Comparison of ENCODE assay signal across 16 mouse cellular contexts in genomic region chr13:70156975-70157588, GRCm38 (mm10).
A peak's percentile ranks its signal among the peaks of the same experiment; 100 is the strongest.
DNase-seq lines count a peak whose midpoint lies in the region; ATAC-seq and TF ChIP-seq lines count a peak whose summit lies in the region.
"Had no signal": no experiment of that assay in that cellular context is flagged by ENCODE, and none has a peak within 500 bp of the region (broad histone marks: within the 10 kb centered on the region; RNA-seq: fewer than 3 reads in every experiment).

No protein-coding gene starts in this region.

- no peaks in the 10 kb centered on the region for H3K36me3 ChIP-seq in forebrain, embryonic 14.5 days (ENCODE audit: control insufficient read depth, insufficient read depth, low read length)
- H3K36me3 ChIP-seq in forebrain, embryonic 12.5 days (replicated peaks) = no peaks in the 10 kb centered on the region
- no peaks in the 10 kb centered on the region for H3K36me3 ChIP-seq in hindbrain, embryonic 16.5 days (ENCODE audit: control insufficient read depth, insufficient read depth, low read length)
- H3K36me3 ChIP-seq in hindbrain, postnatal 0 days (ENCODE audit: insufficient read depth, low read length) = no peaks in the 10 kb centered on the region
- H3K36me3 ChIP-seq: embryonic facial prominence, embryonic 10.5 days; heart, embryonic 13.5 days; hindbrain, embryonic 12.5 days had no signal

- peak; percentile 74 for DNase-seq in forebrain, embryonic 14.5 days (ENCODE audit: low spot score)
- DNase-seq in hindbrain, postnatal 0 days (ENCODE audit: low spot score) = no peak
- DNase-seq in brain, embryonic 18.5 days (ENCODE audit: low read depth, low spot score) = peak; percentile 40
- DNase-seq in cerebellum, adult 11-12 months = no peak
- DNase-seq: adrenal gland, postnatal 10 days; cerebellum, adult 2 months; cerebellum, postnatal 10 days; gastrocnemius, postnatal 14 days; heart, postnatal 36 days; kidney, adult 11 months had no signal

- H3K9ac ChIP-seq in forebrain, embryonic 14.5 days (ENCODE audit: low read length) = no peak overlapping the region
- no peak overlapping the region for H3K9ac ChIP-seq in forebrain, embryonic 12.5 days
- no peak overlapping the region for H3K9ac ChIP-seq in hindbrain, embryonic 16.5 days (ENCODE audit: low read depth, low read length)
- H3K9ac ChIP-seq in hindbrain, postnatal 0 days (replicated peaks; ENCODE audit: low read length) = no peak overlapping the region
- H3K9ac ChIP-seq: heart, embryonic 13.5 days; hindbrain, embryonic 12.5 days had no signal

- no peak overlapping the region for H3K27ac ChIP-seq in forebrain, embryonic 14.5 days (ENCODE audit: low read depth, low read length)
- no peak overlapping the region for H3K27ac ChIP-seq in forebrain, embryonic 12.5 days
- 0 out of 2 replicates have a peak overlapping the region, but pooled peaks have one; percentile 29 for H3K27ac ChIP-seq in hindbrain, embryonic 16.5 days (ENCODE audit: low read depth, low read length)
- H3K27ac ChIP-seq in hindbrain, postnatal 0 days = no peak overlapping the region
- H3K27ac ChIP-seq: embryonic facial prominence, embryonic 10.5 days; heart, embryonic 13.5 days; hindbrain, embryonic 12.5 days had no signal

- peak; percentile 60 for ATAC-seq in forebrain, embryonic 14.5 days
- ATAC-seq in forebrain, embryonic 12.5 days (ENCODE audit: low FRiP score) = no peak; the same call in 1 of the 2 replicates
- ATAC-seq in hindbrain, embryonic 16.5 days = no peak
- no peak for ATAC-seq in hindbrain, postnatal 0 days
- ATAC-seq in megakaryocyte progenitor cell, adult 5-6 weeks (replicated peaks; ENCODE audit: poor library complexity) = no peak

- WGBS in forebrain, embryonic 14.5 days = 50% methylated on average over 8 of the region's 8 CpGs
- whole genome bisulfite sequencing in forebrain, embryonic 12.5 days = 72% methylated on average over 8 of the region's 8 CpGs
- 79% methylated on average over 8 of the region's 8 CpGs for WGBS in hindbrain, embryonic 16.5 days
- WGBS in hindbrain, postnatal 0 days = 80% methylated on average over 8 of the region's 8 CpGs

- H3K4me1 ChIP-seq in forebrain, embryonic 14.5 days (ENCODE audit: control insufficient read depth, insufficient read depth, low read length) = peaks cover 10% of the 10 kb centered on the region; the same call in 1 of the 2 replicates
- 0 out of 2 replicates have a peak, but pooled peaks cover 3% of the 10 kb centered on the region for H3K4me1 ChIP-seq in forebrain, embryonic 12.5 days
- no peaks in the 10 kb centered on the region for H3K4me1 ChIP-seq in hindbrain, embryonic 16.5 days (ENCODE audit: control insufficient read depth, insufficient read depth, low read depth, low read length)
- H3K4me1 ChIP-seq in hindbrain, postnatal 0 days (ENCODE audit: insufficient read depth, low read length) = no peaks in the 10 kb centered on the region
- H3K4me1 ChIP-seq: hindbrain, embryonic 12.5 days had no signal

- TF ChIP-seq CTCF in hindbrain, postnatal 0 days (IDR thresholded peaks at IDR 0.05; ENCODE audit: low read depth) = no peak

- H3K9me3 ChIP-seq in forebrain, embryonic 14.5 days (replicated peaks; ENCODE audit: control insufficient read depth, low read length) = no peaks in the 10 kb centered on the region
- H3K9me3 ChIP-seq in forebrain, embryonic 12.5 days = no peaks in the 10 kb centered on the region
- H3K9me3 ChIP-seq in hindbrain, embryonic 16.5 days (ENCODE audit: control insufficient read depth, low read length) = no peaks in the 10 kb centered on the region
- no peaks in the 10 kb centered on the region for H3K9me3 ChIP-seq in hindbrain, postnatal 0 days (ENCODE audit: low read length)
- H3K9me3 ChIP-seq: embryonic facial prominence, embryonic 10.5 days; heart, embryonic 13.5 days; hindbrain, embryonic 12.5 days had no signal

- H3K4me3 ChIP-seq in forebrain, embryonic 14.5 days (ENCODE audit: low read depth, low read length) = no peak overlapping the region
- no peak overlapping the region for H3K4me3 ChIP-seq in forebrain, embryonic 12.5 days (replicated peaks)
- H3K4me3 ChIP-seq in hindbrain, embryonic 16.5 days (ENCODE audit: low read length) = no peak overlapping the region
- H3K4me3 ChIP-seq in hindbrain, postnatal 0 days (ENCODE audit: low read length) = no peak overlapping the region
- H3K4me3 ChIP-seq: embryonic facial prominence, embryonic 10.5 days; heart, embryonic 13.5 days; hindbrain, embryonic 12.5 days had no signal

- no peaks in the 10 kb centered on the region for H3K27me3 ChIP-seq in forebrain, embryonic 14.5 days (replicated peaks; ENCODE audit: control insufficient read depth, insufficient read depth, low read length)
- H3K27me3 ChIP-seq in forebrain, embryonic 12.5 days = 0 out of 2 replicates have a peak, but pooled peaks cover 3% of the 10 kb centered on the region
- H3K27me3 ChIP-seq in hindbrain, embryonic 16.5 days (replicated peaks; ENCODE audit: control insufficient read depth, insufficient read depth, low read length) = no peaks in the 10 kb centered on the region
- H3K27me3 ChIP-seq in hindbrain, postnatal 0 days (ENCODE audit: insufficient read depth, low read length) = no peaks in the 10 kb centered on the region
- H3K27me3 ChIP-seq: heart, embryonic 13.5 days; hindbrain, embryonic 12.5 days had no signal

- H3K4me2 ChIP-seq in forebrain, embryonic 14.5 days (ENCODE audit: low read length) = no peak overlapping the region
- no peak overlapping the region for H3K4me2 ChIP-seq in forebrain, embryonic 12.5 days
- H3K4me2 ChIP-seq in hindbrain, embryonic 16.5 days (ENCODE audit: low read length) = no peak overlapping the region
- H3K4me2 ChIP-seq in hindbrain, postnatal 0 days (ENCODE audit: low read depth, low read length) = no peak overlapping the region
- H3K4me2 ChIP-seq: heart, embryonic 13.5 days; hindbrain, embryonic 12.5 days had no signal

Comparison
In these comparisons a context has a peak if more than half of its experiments do, and no peak if none do; other contexts are left out.
1. DNase-seq: peak in forebrain, embryonic 14.5 days (single experiment) and brain, embryonic 18.5 days (single experiment); none in hindbrain, postnatal 0 days (single experiment) and cerebellum, adult 11-12 months (single experiment).